Mouse (Mus musculus) heart, postnatal 0 days (tissue): ENCODE measurements around the gene Gm12216.

Source experiments
- CTCF ChIP-seq: IDR thresholded peaks from 2 replicates; pipeline ENCODE4 v1.5.1; 2016; ENCODE audit warnings: antibody characterized with exemption, control low read depth, low read depth
- EP300 ChIP-seq: IDR thresholded peaks from 2 replicates; pipeline ENCODE4 v1.6.1; 2016; ENCODE audit warnings: antibody characterized with exemption, low read depth

GRCm38 (mm10) chr11:53733824-53734223 lies 125.2 kb downstream of the Gm12216 start:
- no peak; the same call in 1 of the 2 replicates for TF ChIP-seq CTCF
- no peak for TF ChIP-seq EP300
